Mouse (Mus musculus) NIH3T3 (cell line): ENCODE data around the gene 1110051M20Rik.
"Not testable (repeated sequence)": the region's sequence is repeated elsewhere in the genome, so short reads cannot be mapped to it uniquely, and the experiment has no call there.

Source experiments
- DNase-seq: peaks from one replicate; pipeline ENCODE4 v3.0.0-alpha.2; 2012; ENCODE audit warnings: low read depth

Gene 1110051M20Rik

DNA sequence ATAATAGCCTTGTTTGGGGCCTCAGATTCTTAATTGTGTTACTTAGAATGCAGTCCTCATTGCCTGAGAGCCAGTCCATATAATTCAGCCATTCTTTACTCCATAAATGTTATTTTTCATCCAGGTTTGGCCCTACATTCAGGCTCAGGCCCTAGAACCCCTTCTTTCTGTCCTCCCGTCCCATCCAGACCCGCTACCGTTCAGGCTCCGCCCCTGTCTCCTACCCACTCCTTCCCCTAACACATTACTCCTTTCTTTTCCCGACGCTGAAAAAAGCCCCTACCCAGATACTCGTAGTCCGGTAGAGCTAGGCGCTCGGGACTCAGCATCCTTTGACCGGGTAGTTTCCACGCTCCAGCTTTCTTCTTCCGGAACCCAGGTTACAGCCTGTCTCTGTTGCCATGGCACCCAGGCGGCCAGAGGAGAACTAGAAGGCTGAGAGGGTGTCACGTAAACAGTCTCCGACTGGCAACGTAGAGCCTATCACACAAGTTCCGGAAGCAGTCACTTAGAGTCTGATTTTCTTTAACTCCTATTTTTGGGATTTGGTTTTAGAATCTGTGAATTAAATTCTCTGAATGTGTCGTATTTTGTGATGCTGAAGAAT, at the start of gene 1110051M20Rik:
Gene 1110051M20Rik (minus strand): TSS at position 419 of the 607 bp plus-strand sequence.
- DNase-seq = peak; percentile 97

DNA sequence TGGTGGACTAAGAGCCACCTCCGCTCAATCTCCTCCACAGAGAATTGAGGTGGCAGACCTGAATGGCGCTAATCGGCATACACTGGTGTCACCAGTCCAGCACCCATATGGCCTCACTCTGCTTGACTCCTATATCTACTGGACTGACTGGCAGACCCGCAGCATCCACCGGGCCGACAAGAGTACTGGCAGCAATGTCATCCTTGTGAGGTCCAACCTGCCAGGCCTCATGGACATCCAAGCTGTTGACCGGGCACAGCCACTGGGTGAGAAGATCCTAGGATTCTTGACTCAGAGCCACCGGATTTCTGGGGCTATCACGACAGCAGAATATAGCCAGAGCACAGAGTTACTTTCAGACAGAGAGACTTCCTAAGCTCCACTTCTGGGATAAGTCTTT, 49.5 kb upstream of the 1110051M20Rik start:
- no peak for DNase-seq

DNA sequence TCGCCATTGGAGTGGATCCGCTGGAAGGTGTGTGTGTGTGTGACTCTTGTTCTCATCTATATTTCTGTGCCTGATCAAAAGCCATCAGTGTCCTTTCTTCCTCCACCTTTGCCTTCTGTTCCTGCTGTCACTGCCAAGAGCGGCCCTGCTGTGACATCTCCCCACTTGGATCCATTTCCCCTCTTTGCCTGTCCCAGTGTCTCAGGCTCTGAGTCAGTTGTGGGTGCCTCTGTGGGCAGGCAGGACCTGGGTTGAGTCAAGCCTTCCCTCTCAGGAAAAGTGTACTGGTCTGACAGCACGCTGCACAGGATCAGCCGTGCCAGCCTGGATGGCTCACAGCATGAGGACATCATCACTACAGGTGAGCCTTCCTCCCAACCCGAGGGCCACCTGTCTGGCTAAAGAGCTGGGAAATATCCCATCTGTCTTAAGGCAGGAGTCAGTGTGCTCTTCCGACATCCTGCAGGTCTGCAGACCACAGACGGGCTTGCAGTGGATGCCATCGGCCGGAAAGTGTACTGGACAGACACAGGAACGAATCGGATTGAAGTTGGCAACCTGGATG, 47.6 kb upstream of the 1110051M20Rik start:
- DNase-seq = no peak

DNA sequence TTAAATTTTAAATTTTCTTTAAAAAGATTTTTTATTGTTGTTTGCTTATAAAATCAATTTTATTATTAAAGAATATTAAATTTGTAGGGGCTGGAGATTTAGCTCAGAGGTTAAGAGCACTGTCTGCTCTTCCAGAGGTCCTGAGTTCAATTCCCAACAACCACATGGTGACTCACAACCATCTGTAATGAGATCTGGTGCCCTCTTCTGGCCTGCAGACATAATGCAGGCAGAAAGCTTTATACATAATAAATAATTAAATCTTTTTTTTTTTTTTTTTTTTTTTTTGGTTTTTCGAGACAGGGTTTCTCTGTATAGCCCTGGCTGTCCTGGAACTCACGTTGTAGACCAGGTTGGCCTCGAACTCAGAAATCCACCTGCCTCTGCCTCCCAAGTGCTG, 42.8 kb upstream of the 1110051M20Rik start:
- DNase-seq = not testable (repeated sequence)

DNA sequence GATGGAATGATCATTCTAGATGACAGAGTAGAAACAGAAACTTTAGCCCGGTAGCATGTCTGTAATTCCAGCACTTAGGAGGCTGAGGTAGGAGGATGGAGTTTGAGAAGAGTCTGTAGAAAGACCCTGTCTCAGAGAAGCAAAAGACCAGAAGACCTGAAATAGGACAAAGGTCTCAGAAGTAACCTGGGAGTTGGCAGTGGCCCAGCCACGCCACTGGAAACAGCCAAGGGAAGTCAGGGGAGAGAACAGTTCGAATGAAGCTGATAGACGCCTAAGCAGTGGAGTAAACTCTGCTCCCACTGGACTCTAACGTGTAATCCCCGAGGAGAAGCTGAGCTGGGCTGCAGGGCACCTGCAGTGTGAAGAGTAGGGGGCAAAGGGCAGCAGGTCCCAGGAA, 40.8 kb upstream of the 1110051M20Rik start:
- no peak for DNase-seq

DNA sequence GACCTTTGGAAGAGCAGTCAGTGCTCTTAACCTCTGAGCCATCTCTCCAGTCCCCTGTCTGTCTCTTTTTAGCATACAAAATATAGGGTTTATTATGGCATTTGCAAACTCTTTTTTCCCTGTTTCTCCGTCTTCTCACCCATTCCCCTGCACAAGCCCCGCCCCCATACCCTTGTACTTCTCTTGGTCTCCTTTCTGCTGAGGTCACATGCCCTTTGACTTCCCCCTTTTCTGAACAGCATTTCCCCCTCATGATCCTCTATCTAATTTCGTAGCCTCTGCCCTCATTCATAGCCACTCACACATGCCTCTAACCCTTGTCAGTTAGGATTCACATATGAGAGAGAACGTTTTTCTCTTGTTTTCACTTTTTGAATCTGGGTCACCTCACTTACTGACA, 40.2 kb upstream of the 1110051M20Rik start:
- no peak for DNase-seq

DNA sequence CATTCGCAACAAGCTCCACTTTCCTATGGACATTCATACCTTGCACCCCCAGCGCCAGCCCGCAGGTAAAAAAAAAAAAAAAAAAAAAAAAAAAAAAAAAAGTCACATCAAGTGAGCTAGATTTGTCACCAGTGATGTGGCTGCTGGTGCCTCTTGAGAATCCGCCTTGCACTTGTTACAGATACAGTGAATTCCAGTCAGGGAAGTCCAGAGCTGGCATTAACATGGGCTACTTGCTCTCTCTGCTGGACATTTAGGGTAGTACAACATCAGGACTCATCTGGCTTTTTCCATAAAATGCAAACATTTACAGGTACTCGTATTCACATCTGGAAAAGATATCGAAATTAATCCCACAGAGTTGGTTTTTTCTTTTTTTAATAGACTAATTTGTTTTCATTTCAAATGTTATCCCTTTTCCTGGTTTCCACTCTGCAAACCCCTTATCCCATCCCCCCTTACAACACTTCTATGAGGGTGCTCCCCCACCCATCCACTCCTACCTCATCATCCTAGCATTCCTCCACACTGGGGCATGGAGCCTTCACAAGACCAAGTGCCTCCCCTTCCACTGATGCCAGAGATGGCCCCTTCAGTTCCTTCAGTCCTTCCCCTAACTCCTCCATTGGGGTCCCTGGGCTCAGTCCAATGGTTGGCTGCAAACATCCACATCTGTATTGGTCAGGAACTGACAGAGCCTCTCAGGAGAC, 36.5 kb upstream of the 1110051M20Rik start:
- DNase-seq = peak; percentile 88

DNA sequence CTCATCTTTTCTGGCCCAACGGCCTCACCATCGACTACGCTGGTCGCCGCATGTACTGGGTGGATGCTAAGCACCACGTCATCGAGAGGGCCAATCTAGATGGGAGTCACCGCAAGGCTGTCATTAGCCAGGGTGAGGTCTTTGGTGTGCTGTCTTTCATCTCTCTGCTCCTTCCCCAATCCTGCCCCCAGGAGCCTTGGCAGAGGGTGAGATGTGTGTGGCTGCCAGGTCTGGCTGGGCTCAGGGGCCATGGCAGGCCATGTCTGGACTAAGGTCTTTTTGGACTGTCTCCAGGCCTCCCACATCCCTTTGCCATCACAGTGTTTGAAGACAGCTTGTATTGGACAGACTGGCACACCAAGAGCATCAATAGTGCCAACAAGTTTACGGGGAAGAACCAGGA, 35.9 kb upstream of the 1110051M20Rik start:
- DNase-seq = no peak

DNA sequence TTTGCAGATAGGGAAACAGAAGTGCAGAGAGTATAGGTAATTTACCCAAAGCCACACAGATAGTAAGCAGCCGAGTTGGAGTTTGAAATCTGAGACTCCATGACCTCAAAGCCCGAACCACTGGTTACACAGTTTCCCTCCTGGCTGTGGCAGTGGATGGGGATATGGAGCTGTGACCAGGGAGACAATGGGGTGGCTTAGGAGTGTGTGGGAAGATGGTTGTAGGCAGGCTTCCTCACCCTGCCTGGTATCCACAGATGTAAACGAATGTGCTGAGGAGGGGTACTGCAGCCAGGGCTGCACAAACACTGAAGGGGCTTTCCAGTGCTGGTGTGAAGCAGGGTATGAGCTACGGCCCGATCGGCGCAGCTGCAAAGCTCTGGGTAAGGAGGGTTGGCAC, 32.3 kb upstream of the 1110051M20Rik start:
- no peak for DNase-seq

DNA sequence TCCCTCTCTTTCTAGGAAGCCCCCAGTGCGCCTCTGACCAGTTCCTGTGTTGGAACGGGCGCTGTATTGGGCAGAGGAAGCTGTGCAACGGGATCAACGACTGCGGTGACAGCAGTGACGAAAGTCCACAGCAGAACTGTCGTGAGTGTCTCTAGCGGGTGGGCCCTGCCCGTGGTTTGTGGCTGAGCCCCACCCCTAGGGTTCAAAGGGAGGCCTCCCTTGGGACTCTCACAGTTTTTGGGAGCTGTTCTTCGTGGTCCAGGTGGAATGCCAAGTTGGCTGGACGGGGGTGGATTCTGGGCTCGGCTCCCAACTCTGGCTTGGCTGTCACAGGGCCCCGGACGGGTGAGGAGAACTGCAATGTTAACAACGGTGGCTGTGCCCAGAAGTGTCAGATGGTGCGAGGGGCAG, 31.8 kb upstream of the 1110051M20Rik start:
- DNase-seq = peak; percentile 75

DNA sequence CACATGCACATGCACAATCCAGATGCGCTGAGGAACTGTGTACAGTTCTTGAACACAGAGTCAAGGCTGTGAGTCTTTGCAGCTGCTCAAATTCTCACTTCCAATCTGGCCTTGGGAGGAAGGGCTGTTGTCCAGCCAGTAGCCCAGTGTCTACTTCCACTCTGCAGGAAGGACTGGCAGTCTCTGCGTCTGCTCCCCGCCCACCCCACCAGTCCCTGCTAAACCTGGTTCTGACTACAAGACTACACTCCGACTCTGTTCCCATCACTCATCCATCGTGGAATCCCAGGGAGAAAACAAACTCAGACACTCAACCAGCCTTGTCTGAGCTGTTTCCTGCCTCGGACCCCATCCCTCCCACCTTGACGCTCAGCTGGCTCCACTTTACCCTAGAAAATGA, 31.3 kb upstream of the 1110051M20Rik start:
- DNase-seq = peak; percentile 15

DNA sequence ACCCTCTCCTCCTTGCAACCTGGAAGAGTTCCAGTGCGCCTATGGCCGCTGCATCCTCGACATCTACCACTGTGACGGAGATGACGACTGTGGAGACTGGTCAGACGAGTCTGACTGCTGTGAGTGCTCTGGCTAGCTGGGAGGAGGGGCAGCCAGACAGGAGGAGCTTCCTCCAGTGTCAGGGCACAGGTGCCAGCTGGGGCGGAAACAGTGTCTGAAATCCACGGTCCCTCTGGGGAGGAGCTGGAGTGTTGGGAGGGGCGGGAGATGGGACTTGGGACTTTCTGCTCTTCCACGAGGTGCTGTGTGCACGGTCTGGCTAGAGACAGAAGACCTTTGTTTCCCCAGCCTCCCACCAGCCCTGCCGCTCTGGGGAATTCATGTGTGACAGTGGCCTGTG, 29.9 kb upstream of the 1110051M20Rik start:
- no peak for DNase-seq

DNA sequence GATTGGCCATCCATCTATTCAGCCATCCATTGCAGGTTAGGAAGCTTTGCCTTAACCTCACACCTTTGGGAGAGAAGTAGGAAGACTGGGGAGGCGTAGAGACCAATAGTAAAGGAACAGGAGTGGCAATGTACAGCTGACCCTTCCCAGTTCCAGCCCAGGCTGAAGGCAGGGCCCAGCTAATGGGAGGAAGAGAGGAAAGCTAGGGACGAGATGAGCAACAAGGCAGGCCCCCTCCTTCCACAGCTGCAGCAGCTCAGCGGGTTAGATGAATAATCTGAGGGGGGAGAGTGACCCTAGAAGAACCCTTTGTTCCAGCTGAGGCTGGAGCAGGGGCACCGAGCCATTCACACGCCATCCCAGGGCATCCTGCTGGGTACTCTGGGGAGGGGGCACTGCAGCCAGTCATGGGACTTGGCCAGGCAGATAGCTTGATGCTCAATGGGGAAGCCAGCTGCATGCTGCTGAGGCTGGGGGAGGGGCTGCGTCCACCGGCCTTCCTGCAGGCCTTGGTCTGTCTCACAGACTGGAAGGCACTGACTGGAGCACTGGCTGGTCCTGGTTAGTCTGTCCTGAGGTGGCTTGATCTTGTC, 25.6 kb upstream of the 1110051M20Rik start:
- no peak for DNase-seq

DNA sequence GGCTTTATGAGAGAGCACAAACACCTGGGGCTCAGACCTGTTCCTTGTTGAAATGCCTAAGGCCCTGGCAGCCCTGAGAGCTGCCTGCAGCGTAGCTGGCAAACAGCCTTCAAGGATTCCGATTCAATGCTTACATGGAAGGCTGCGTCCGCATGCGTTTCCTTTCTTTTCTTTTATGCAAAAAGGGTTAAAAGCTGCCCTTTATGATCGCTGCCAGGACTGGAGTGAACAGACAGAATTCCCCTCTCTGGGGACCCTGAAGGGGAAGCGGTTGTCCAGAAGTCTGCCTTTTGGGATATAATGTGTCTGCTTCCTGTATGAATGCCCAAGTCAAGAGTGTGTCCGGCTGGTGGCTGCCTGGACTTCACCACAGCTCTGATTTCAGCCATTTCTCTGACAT, 23.1 kb upstream of the 1110051M20Rik start:
- no peak for DNase-seq

DNA sequence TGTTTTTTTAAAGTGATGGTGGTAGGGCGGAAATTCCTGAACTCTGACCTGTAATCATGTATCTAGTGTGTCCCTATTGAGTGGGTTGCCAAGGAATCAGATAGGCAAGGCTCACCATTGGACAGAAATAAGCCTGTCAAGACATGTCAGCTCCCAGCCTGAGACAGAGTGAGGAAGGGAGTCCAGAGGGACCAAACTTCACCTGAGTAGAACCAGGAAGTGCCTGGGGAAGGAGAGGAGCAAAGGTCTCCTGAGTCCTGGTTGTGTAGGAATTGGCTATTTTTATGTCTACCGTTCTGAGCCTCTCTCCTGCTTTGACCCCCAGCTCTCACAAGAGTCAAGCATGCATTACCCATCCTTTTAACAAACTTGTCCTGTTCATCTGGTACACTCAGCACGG, 21.4 kb upstream of the 1110051M20Rik start:
- no peak for DNase-seq

DNA sequence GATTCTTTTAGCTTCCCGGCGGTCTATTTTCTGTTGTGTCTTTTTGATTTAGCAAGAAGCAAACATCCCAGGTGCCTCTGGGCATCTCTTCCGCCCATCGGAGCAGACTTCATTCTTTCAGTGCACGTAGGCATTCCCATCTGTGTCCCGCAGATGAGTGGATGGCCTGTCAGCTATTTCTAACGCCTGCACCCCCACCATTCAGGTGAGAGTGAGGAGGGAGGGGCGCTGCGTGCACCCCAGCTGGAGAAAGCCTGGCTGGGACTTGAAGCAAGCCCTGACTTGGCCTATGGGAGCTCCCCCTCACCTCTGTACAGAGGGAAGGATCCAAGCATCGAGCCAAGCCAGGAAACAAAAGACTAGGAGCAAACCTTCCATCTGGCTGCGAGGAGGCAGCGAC, 18.2 kb upstream of the 1110051M20Rik start:
- DNase-seq = no peak

DNA sequence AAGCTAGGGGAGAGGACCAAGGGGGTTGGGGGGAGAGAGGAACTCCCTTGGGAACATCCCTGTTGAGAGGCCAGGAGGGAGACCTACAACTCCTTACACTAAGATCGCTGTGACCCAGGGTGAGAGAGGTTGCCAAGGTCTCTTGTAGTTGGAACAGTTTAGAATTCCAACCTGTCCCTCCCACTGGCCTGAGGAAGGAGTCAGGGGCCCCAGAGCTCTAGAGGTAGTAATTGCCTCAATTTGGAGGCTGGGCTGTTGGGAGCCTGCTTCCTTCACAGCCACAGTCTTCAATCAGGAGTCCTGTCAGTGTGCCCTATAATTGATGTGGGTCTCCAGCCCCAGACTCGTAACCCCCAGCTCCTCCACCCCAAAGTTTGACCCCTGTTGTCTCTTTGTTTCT, 17.7 kb upstream of the 1110051M20Rik start:
- no peak for DNase-seq

DNA sequence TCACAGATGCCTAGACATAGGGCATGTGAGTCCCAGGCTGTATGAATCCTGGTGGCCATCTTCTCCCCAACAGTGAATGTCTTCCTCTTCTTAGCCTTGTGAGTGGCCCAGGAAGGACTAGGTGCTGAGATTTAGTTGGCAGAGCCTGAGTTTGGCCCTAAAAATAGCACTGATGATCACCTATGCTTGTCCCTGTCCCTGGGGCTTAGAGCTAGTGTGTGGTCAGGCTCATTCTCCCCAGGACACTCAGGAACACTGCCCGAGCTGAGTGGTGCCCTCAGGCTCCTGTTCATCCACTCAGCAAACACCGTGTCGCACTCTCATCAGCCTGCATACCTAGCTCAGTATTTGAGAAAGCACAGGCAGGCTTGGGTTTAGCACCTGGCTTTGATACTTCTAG, 16.8 kb upstream of the 1110051M20Rik start:
- no peak for DNase-seq

DNA sequence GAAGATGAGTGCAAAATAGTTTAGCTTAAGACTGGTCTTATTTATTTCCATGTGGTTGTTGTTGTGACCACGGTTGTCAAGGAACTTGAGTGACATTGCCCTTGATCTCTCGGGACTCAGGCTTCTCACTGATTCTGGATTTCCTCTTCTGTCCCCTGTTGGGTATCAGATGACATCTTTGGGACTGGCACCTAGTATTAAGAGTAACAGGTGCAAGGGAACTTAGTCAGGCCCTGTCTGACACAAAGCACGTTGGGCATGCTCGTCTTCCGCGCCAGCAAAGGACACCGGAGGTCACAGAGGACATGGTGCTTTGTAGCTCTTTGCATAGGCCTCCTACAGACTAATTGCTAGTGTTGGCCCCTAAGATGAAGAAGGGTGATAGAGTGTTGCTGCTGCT, 16.3 kb upstream of the 1110051M20Rik start:
- DNase-seq = no peak

DNA sequence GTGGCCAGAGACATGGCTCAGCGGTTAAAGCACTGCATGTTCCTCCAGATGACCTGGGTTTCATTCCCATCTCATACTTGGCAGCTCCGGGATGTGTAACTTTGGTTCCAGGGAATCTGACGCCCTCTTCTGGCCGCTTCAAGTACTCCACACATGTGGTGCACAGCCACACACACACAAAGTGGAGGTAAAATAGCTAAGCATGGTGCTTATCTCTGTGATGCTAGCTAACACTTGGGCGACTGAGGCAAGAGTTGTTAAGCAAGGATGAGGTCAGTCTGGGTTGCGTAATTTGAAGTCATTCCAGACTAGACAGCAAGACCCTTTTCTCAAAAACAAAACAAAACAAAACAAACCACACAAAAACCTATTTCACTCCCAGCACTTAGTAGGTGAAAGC, 15.6 kb upstream of the 1110051M20Rik start:
- no peak for DNase-seq

DNA sequence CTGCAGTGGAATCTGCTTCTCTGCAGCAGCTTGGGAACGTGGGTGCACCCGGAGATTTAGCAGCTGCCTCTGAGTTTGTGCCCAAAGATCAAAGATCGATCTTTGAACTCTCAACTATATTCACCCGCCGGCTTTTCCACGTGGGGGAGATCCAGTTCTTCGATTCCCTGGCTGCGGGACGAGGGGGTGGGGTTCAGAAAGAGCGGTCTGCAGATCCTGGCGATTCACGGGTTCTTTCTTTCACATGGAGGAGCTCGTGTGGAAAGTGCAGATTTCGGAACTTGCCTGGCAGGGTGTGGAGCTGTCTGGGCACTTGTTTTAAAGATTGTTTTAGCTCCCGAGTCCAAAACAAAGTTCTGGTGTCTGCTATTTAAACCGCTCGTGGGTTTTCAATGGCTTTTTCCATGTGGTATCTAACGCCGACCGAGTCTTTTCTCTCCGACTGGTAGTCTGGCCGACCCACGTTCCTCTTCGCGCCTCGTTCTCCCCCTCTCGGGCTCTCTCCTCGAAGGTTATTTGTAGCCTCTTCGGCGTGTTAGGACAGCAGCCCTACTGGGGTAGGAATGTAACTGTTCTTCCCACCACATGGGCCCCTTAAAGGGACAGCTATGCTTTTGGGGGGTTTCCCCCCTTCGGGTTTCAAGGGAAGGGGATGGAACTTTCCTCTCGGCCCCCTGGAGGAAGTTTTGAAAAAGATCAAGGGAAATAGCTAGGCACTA, 14.3 kb upstream of the 1110051M20Rik start:
- peak; percentile 58 for DNase-seq

DNA sequence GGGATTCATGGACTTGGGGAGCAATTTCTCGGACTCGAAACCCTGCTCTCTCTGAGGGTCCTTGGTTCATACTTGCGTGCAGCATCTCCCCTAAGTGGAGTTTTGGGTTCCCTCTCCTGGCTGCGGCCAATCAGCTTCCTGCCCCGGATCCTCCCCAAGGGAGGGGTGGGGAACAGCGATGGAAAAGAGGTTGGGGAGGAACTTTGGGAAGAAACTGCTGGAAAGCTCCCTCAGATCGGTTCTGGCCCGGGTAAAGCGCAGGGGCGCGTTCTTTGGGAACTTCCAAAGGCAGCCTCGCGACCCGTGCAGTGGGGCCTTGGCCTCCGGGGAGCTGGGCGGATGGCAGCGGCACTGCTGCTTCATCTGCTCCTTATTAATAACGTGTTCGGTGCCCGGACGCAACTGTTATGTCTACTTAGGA, 13.8 kb upstream of the 1110051M20Rik start:
- DNase-seq = peak; percentile 66
